In the genomic region with DNA sequence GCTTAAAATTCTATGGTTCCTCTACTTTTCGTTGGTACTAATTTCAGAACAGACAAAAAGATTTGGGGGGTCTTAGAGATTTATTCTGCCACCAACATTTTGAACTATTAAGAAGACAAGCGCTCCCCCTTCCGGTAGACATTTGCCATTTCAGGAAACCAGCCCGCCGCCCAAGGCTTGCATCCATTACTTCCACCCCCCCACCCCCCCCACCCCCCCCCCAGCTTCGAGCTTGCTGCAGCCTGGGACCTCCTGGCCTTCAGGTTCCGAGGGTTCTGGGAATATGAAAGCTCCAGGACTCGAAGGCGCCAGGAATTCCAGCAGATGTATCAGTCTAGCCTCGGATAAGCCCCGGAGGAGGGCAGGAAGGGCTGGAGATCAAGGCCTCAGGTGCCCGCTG, we compare ENCODE assay signal across 9 mouse cellular contexts. TPM values are rescaled to one million over a fixed set of nuclear protein-coding genes. Genes with fewer than 3 reads are reported as not detected.
A peak's percentile ranks its signal among the peaks of the same experiment; 100 is the strongest.
DNase-seq lines count a peak whose midpoint lies in the region; ATAC-seq and TF ChIP-seq lines count a peak whose summit lies in the region.
"Had no signal": no experiment of that assay in that cellular context is flagged by ENCODE, and none has a peak within 500 bp of the region (broad histone marks: within the 10 kb centered on the region; RNA-seq: fewer than 3 reads in every experiment).

No protein-coding gene starts in this region.

- TF ChIP-seq CTCF in cerebellum, adult 2 months (IDR thresholded peaks at IDR 0.05; ENCODE audit: borderline replicate concordance, insufficient read depth, low read depth, low read length): peak; percentile 7; the same call in 1 of the 2 replicates
- TF ChIP-seq CTCF in MEL (IDR thresholded peaks at IDR 0.05 in 2 of 3, conservative IDR thresholded peaks at IDR 0.05 in 1 of 3; ENCODE audit: control insufficient read depth in 1 of 3, insufficient read depth in 1 of 3, low read depth in 2 of 3, low read length in 3 of 3, poor library complexity in 1 of 3, severe bottlenecking in 1 of 3): peak in 2 of 3 experiments; percentile 53 to 67; a peak in 4 of 6 replicates
- TF ChIP-seq CTCF in lung, adult 2 months (IDR thresholded peaks at IDR 0.05; ENCODE audit: insufficient read depth, low read length): 0 out of 2 replicates have a peak, but pooled peaks have one; percentile 31

- ATAC-seq in monocyte, adult 5-6 weeks (replicated peaks; ENCODE audit: insufficient number of reproducible peaks, low FRiP score, low TSS enrichment, poor library complexity, severe bottlenecking): no peak

- H3K79me2 ChIP-seq in MEL (ENCODE audit: control insufficient read depth, insufficient read depth, low read length, poor library complexity): peaks cover 13% of the 10 kb centered on the region

- DNase-seq in cerebellum, adult 2 months: no peak
- no peak for DNase-seq in cerebellum, adult 9-11 months
- DNase-seq in left cerebral cortex, adult 11 months (ENCODE audit: low spot score): peak; percentile 1
- no peak for DNase-seq in left cerebral cortex, postnatal 10 days (ENCODE audit: extremely low spot score in 1 of 2, low spot score in 2 of 2)
- peak; percentile 79 for DNase-seq in MEL (ENCODE audit: low read depth, low spot score)
- no peak for DNase-seq in lung, adult 2 months
- no peak for DNase-seq in frontal cortex, postnatal 25 days (ENCODE audit: low spot score in 2 of 2)
- DNase-seq: liver, embryonic 13.5 days had no signal

- no peak for TF ChIP-seq EP300 in MEL (IDR thresholded peaks at IDR 0.05; ENCODE audit: low read depth in 1 of 2, low read length in 2 of 2)

- no peak for TF ChIP-seq POLR2A in cerebellum, adult 2 months (IDR thresholded peaks at IDR 0.05; ENCODE audit: borderline replicate concordance, insufficient read depth, low read length)
- no peak for TF ChIP-seq POLR2A in MEL (IDR thresholded peaks at IDR 0.05; ENCODE audit: control insufficient read depth in 1 of 2, insufficient read depth in 1 of 2, low read depth in 1 of 2, low read length in 2 of 2, poor library complexity in 1 of 2)
- no peak for TF ChIP-seq POLR2A in lung, adult 2 months (IDR thresholded peaks at IDR 0.05; ENCODE audit: borderline replicate concordance, extremely low read depth, low read depth, low read length)

- WGBS in cerebellum, adult 2 months: 2% methylated on average over 12 of the region's 12 CpGs
- WGBS in lung, adult 2 months: 2% methylated on average over 12 of the region's 12 CpGs

- H3K36me3 ChIP-seq in MEL (ENCODE audit: control insufficient read depth in 1 of 2, insufficient read depth in 2 of 2, low read length in 2 of 2): peaks cover 0 to 8% of the 10 kb centered on the region in 2 experiments; a peak in 2 of 4 replicates
- H3K36me3 ChIP-seq: liver, embryonic 13.5 days had no signal

- peaks cover 28% of the 10 kb centered on the region; the same call in 1 of the 2 replicates for H3K27me3 ChIP-seq in cerebellum, adult 2 months (ENCODE audit: control insufficient read depth, insufficient read depth, low read length)
- no peaks in the 10 kb centered on the region for H3K27me3 ChIP-seq in MEL (ENCODE audit: control insufficient read depth in 1 of 2, insufficient read depth in 2 of 2, low read length in 2 of 2)

- H3K27ac ChIP-seq in cerebellum, adult 2 months (ENCODE audit: insufficient read depth, low read length): no peak overlapping the region
- peak overlapping the region; percentile 95; the same call in 1 of the 2 replicates for H3K27ac ChIP-seq in MEL (ENCODE audit: control insufficient read depth, low read depth, low read length)
- H3K27ac ChIP-seq: liver, embryonic 13.5 days had no signal

- intact Hi-C loops in left cerebral cortex, postnatal 10 days (cut with DNase I): no loop called here

- H3K9me3 ChIP-seq in MEL (replicated peaks; ENCODE audit: insufficient read depth, low read length): no peaks in the 10 kb centered on the region
- H3K9me3 ChIP-seq: liver, embryonic 13.5 days had no signal

- no peak overlapping the region for H3K4me3 ChIP-seq in cerebellum, adult 2 months (replicated peaks; ENCODE audit: insufficient read depth, low read depth, low read length)
- H3K4me3 ChIP-seq in MEL (ENCODE audit: control insufficient read depth in 1 of 2, insufficient read depth in 1 of 2, low read depth in 2 of 2, low read length in 2 of 2): peak overlapping the region; percentile 74 to 94
- H3K4me3 ChIP-seq in lung, adult 2 months (replicated peaks; ENCODE audit: extremely low read depth, low read depth, low read length): no peak overlapping the region
- H3K4me3 ChIP-seq: liver, embryonic 13.5 days had no signal

- peak overlapping the region; percentile 87 for H3K9ac ChIP-seq in MEL (ENCODE audit: control insufficient read depth, low read depth, low read length, poor library complexity, severe bottlenecking)
- H3K9ac ChIP-seq: liver, embryonic 13.5 days had no signal

- TF ChIP-seq RAD21 in MEL (IDR thresholded peaks at IDR 0.05; ENCODE audit: low read depth, low read length): peak; percentile 40

- H3K4me1 ChIP-seq in cerebellum, adult 2 months (ENCODE audit: control insufficient read depth, insufficient read depth, low read length): no peaks in the 10 kb centered on the region
- H3K4me1 ChIP-seq in MEL (ENCODE audit: control insufficient read depth in 1 of 2, insufficient read depth in 2 of 2, low read length in 2 of 2): peaks cover 0 to 12% of the 10 kb centered on the region in 2 experiments; a peak in 2 of 4 replicates
- H3K4me1 ChIP-seq in lung, adult 2 months (ENCODE audit: control insufficient read depth, insufficient read depth, low read length): peaks cover 3% of the 10 kb centered on the region; the same call in 1 of the 2 replicates
- H3K4me1 ChIP-seq: liver, embryonic 13.5 days had no signal

TF ChIP-seq in MEL, 35 proteins besides CTCF, POLR2A, EP300 and RAD21:
- TF ChIP-seq MAZ (IDR thresholded peaks at IDR 0.05; ENCODE audit: low read depth, low read length): peak; percentile 38; the same call in 1 of the 2 replicates
- TF ChIP-seq MAX (IDR thresholded peaks at IDR 0.05; ENCODE audit: low read length): no peak
- TF ChIP-seq SIN3A (IDR thresholded peaks at IDR 0.05; ENCODE audit: low read length): peak; percentile 16; the same call in 1 of the 2 replicates

RNA-seq across cellular contexts. Expression of a gene that starts 4.5 kb away (rescaled TPM):
- not detected in 2 replicates for polyA plus RNA-seq in cerebellum, adult 2 months (2012; rRNA removed)
- total RNA-seq in left cerebral cortex, postnatal 10 days (2021): not detected
- 12.1 and 13.8 TPM in 2 replicates for total RNA-seq in MEL (2012; rRNA removed)
- polyA plus RNA-seq in MEL (2012; ENCODE audit: insufficient read depth in 1 of 2, insufficient read length in 2 of 2, low read depth in 1 of 2, low replicate concordance in 2 of 2, missing spikeins in 1 of 2): 10 to 100 TPM in 1 of 2 experiments, not detected in 1; 16.7 TPM
- 1.4 TPM in 1 of 2 replicates, not detected in the other for polyA plus RNA-seq in lung, adult 2 months (2012; rRNA removed)
- not detected in 3 replicates for total RNA-seq in monocyte, adult 5-6 weeks (2017)
- polyA plus RNA-seq: liver, embryonic 13.5 days had no signal

Comparison
In these comparisons a context has a peak if more than half of its experiments do, and no peak if none do; other contexts are left out.
1. DNase-seq: peak in left cerebral cortex, adult 11 months (single experiment) and MEL (single experiment); none in cerebellum, adult 2 months (0 of 2), cerebellum, adult 9-11 months (single experiment), left cerebral cortex, postnatal 10 days (0 of 2), lung, adult 2 months (single experiment) and frontal cortex, postnatal 25 days (0 of 2).
2. H3K4me3 ChIP-seq: peak in MEL (2 of 2); none in cerebellum, adult 2 months (single experiment) and lung, adult 2 months (single experiment).
3. CTCF ChIP-seq: peak in every context shown above with its lines; median percentile 60 in MEL; 31 in lung, adult 2 months; 7 in cerebellum, adult 2 months.
4. RNA of a gene that starts 4.5 kb away (total RNA-seq): 12.1 to 13.8 TPM in MEL; not detected in left cerebral cortex, postnatal 10 days and not detected in monocyte, adult 5-6 weeks; every median in the first group is over 10 times any median in the second.